Mouse (Mus musculus): Measurements from ENCODE around the gene Mustn1. TPM values are rescaled to one million over a fixed set of nuclear protein-coding genes. Genes with fewer than 3 reads are reported as not detected.

The Mustn1 gene
- 0.56 and 0.60 TPM in 2 replicates for polyA plus RNA-seq (2015; fragmentation: Nextera tagmentation; extraction: Ambion mirVana)

- H3K27me3 ChIP-seq, result no peaks in the 10 kb centered on the region
- no peaks in the 10 kb centered on the region for H3K9me3 ChIP-seq (replicated peaks)
- H3K27ac ChIP-seq, result no peak within 1 kb of the TSS
- ATAC-seq (ENCODE audit: low read depth) (no peak), DNase-seq (no peak)
- WGBS (ENCODE audit: insufficient replicate concordance), result 71% methylated on average over 11 of the region's 11 CpGs
- H3K4me3 ChIP-seq (replicated peaks), result no peak within 1 kb of the TSS
- H3K4me2 ChIP-seq, result no peak within 1 kb of the TSS
- no peak within 1 kb of the TSS for H3K9ac ChIP-seq
- H3K36me3 ChIP-seq, result peaks cover 10% of the 10 kb centered on the region
- H3K4me1 ChIP-seq (replicated peaks), result peaks cover 44% of the 10 kb centered on the region
These were observed at the start of gene Mustn1 for GRCm38 (mm10) chr14:30878958-30879571. Gene Mustn1 (plus strand): TSS chr14:30879200.

GRCm38 (mm10) chr14:30837416-30837996, 41.5 kb upstream of the Mustn1 start:
- no peak for DNase-seq
- WGBS (ENCODE audit: insufficient replicate concordance), result 70% methylated on average over 14 of the region's 14 CpGs
- Histone ChIP-seq H3K4me3 (replicated peaks) (no peak overlapping the region), H3K27me3 (no peaks in the 10 kb centered on the region), H3K27ac (no peak overlapping the region), H3K4me2 (no peak overlapping the region), H3K9me3 (replicated peaks) (no peaks in the 10 kb centered on the region), H3K36me3 (peaks cover 16% of the 10 kb centered on the region), H3K9ac (no peak overlapping the region), H3K4me1 (replicated peaks) (0 out of 2 replicates have a peak, but pooled peaks cover 5% of the 10 kb centered on the region)
- ATAC-seq (ENCODE audit: low read depth), result no peak

DNA sequence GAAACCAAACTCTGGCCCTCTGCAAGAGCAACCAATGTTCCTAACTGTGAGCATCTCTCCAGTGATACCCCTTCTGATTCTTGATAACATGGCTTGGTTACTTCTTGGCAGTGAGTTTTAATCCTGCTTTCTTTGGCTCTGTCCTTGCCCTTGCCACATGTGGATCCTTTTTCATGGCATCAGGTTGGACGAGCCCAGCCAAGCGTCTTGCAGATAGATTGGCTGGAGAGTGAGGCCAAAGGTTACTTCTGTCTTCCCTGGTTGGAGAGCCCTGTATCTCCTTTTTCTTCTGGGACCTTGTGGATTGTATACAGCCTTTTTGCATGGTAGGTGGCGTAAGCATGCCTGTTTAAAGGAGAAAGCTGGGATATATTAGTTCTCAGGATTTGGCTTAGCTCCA, 35.3 kb upstream of the Mustn1 start:
- Histone ChIP-seq H3K9ac (no peak overlapping the region), H3K9me3 (replicated peaks) (no peaks in the 10 kb centered on the region), H3K4me2 (no peak overlapping the region), H3K27ac (no peak overlapping the region), H3K27me3 (no peaks in the 10 kb centered on the region), H3K4me3 (replicated peaks) (no peak overlapping the region), H3K36me3 (peaks cover 2% of the 10 kb centered on the region), H3K4me1 (replicated peaks) (no peaks in the 10 kb centered on the region)
- 81% methylated on average over 3 of the region's 3 CpGs for WGBS (ENCODE audit: insufficient replicate concordance)
- DNase-seq (no peak), ATAC-seq (ENCODE audit: low read depth) (no peak)

GRCm38 (mm10) chr14:30850504-30850903, 28.5 kb upstream of the Mustn1 start:
- WGBS (ENCODE audit: insufficient replicate concordance), result 78% methylated on average over 5 of the region's 5 CpGs
- Histone ChIP-seq H3K27me3 (no peaks in the 10 kb centered on the region), H3K4me2 (no peak overlapping the region), H3K4me3 (replicated peaks) (no peak overlapping the region), H3K27ac (no peak overlapping the region), H3K36me3 (no peaks in the 10 kb centered on the region), H3K9me3 (replicated peaks) (no peaks in the 10 kb centered on the region), H3K9ac (no peak overlapping the region), H3K4me1 (replicated peaks) (no peaks in the 10 kb centered on the region)
- no peak for DNase-seq
- no peak for ATAC-seq (ENCODE audit: low read depth)

DNA sequence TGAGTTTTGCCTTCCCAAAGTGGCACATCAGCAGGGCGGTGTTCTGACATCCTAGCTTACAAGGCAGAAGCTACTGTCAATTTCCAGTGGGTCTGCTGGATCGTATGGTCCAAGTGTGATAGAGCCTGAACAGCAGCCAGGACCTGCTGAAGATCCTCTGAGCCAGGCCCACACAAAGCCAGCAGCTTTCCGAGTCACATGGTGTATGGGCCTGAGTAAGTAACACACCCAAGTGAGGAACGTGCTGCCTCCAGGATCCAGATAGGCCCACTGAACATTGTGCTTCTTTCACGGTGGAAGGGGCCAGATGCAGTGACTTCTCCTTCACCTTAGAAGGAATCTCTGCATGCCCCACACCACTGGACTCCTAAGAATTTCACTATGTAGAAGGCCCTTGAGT, 26.7 kb upstream of the Mustn1 start:
- no peaks in the 10 kb centered on the region for H3K36me3 ChIP-seq
- 75% methylated on average over 5 of the region's 5 CpGs for WGBS (ENCODE audit: insufficient replicate concordance)
- no peak overlapping the region for H3K4me2 ChIP-seq
- DNase-seq, result no peak
- H3K27ac ChIP-seq, result no peak overlapping the region
- H3K4me1 ChIP-seq (replicated peaks), result peaks cover 3% of the 10 kb centered on the region; the same call in 1 of the 2 replicates
- H3K9me3 ChIP-seq (replicated peaks), result no peaks in the 10 kb centered on the region
- ATAC-seq (ENCODE audit: low read depth), result no peak
- no peak overlapping the region for H3K4me3 ChIP-seq (replicated peaks)
- no peak overlapping the region for H3K9ac ChIP-seq
- H3K27me3 ChIP-seq, result no peaks in the 10 kb centered on the region

GRCm38 (mm10) chr14:30855316-30855715, 23.7 kb upstream of the Mustn1 start:
- Histone ChIP-seq H3K36me3 (no peaks in the 10 kb centered on the region), H3K9me3 (replicated peaks) (no peaks in the 10 kb centered on the region), H3K27ac (no peak overlapping the region), H3K4me3 (replicated peaks) (no peak overlapping the region), H3K27me3 (no peaks in the 10 kb centered on the region), H3K4me1 (replicated peaks) (peaks cover 6% of the 10 kb centered on the region; the same call in 1 of the 2 replicates), H3K9ac (no peak overlapping the region), H3K4me2 (no peak overlapping the region)
- DNase-seq (no peak), ATAC-seq (ENCODE audit: low read depth) (no peak)
- 79% methylated on average over 3 of the region's 3 CpGs for WGBS (ENCODE audit: insufficient replicate concordance)

DNA sequence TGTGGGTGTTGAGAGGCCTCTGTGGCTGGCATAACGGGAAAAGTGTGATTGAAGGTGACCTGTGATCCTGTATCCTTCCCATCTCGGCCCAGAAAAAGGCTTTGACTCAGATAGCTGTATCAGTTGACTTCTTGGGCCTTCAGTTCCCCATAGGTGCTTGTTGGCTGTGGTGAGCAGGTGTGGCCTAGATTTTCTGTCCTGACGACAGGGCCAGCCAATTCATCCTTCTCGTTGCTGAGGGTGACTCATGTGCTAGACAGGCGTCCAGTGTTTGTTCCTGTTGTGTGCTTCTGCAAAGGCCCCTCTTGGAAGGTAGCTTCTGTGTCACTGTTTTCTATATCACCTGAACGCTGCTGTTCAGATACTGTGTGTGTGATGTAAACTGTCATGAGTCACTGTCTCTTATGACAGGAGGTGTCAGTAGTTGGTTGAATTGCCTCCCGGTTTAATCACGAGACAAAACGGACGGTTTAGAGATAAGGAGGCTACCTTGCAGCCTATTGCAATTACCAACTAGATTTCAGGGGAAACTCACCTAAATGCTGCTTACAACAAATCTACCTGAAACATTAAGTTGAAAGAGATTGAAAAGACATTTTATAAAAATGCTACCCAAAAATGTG, 22.0 kb upstream of the Mustn1 start:
- DNase-seq, result no peak
- Histone ChIP-seq H3K27me3 (no peaks in the 10 kb centered on the region), H3K9me3 (replicated peaks) (no peaks in the 10 kb centered on the region), H3K4me2 (no peak overlapping the region), H3K9ac (no peak overlapping the region), H3K36me3 (no peaks in the 10 kb centered on the region), H3K27ac (no peak overlapping the region), H3K4me3 (replicated peaks) (no peak overlapping the region), H3K4me1 (replicated peaks) (peaks cover 8% of the 10 kb centered on the region)
- no peak for ATAC-seq (ENCODE audit: low read depth)
- 48% methylated on average over 10 of the region's 10 CpGs for WGBS (ENCODE audit: insufficient replicate concordance)

DNA sequence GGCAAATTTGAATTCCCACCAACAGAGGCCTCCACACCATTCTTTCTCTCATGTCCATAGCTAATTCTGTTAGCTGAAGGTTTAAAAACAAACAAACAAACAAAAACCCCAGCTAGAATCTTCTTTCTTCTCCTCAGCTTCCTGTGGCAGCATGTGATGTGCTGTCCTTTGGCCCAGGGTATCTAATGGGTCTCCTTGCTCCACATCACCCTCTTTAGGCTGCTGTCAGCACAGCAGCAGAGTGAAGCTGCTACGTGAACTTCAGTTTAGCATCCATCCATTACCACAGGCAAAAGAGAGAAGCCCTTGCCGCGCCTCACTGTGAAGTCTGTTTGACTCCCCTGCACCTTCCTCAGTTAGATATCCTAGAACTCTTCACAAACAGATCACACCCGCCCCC, 21.0 kb upstream of the Mustn1 start:
- Histone ChIP-seq H3K27ac (no peak overlapping the region), H3K4me3 (replicated peaks) (no peak overlapping the region), H3K4me2 (no peak overlapping the region), H3K9me3 (replicated peaks) (no peaks in the 10 kb centered on the region), H3K27me3 (no peaks in the 10 kb centered on the region), H3K36me3 (no peaks in the 10 kb centered on the region), H3K4me1 (replicated peaks) (peaks cover 13% of the 10 kb centered on the region), H3K9ac (no peak overlapping the region)
- 57% methylated on average over 4 of the region's 4 CpGs for WGBS (ENCODE audit: insufficient replicate concordance)
- DNase-seq, result no peak
- ATAC-seq (ENCODE audit: low read depth), result no peak

- Histone ChIP-seq H3K4me3 (replicated peaks) (no peak overlapping the region), H3K9me3 (replicated peaks) (no peaks in the 10 kb centered on the region), H3K4me2 (peak overlapping the region; percentile 23), H3K9ac (no peak overlapping the region), H3K36me3 (peaks cover 3% of the 10 kb centered on the region; the same call in 1 of the 2 replicates), H3K27ac (0 out of 2 replicates have a peak overlapping the region, but pooled peaks have one; percentile 48), H3K4me1 (replicated peaks) (peaks cover 13% of the 10 kb centered on the region), H3K27me3 (no peaks in the 10 kb centered on the region)
- 63% methylated on average over 16 of the region's 16 CpGs for WGBS (ENCODE audit: insufficient replicate concordance)
- no peak for DNase-seq
- peak; percentile 59 for ATAC-seq (ENCODE audit: low read depth)
These were observed 17.4 kb upstream of the Mustn1 start for GRCm38 (mm10) chr14:30861421-30862125.

DNA sequence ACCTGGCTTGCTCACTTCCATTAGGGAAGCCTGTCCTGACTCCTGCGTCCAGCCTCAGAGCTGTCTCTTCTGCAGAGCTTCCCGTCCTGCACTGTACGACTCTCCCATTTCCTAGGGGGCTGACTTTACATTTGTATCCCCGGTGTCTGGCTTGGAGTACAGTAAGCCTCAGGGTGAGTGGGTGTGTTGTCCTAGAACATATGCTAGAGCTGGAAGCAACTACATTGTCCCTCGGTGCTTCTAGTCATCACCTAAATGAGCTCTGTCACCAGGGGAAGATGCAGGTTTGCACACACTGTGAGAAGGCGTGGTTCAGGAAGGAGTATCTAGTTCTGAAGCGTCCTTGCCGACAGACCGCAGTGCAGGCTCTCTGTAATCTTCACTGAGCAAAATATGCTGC, 16.6 kb upstream of the Mustn1 start:
- H3K36me3 ChIP-seq, result peaks cover 4% of the 10 kb centered on the region; the same call in 1 of the 2 replicates
- no peaks in the 10 kb centered on the region for H3K27me3 ChIP-seq
- 0 out of 2 replicates have a peak, but pooled peaks have one; percentile 16 for ATAC-seq (ENCODE audit: low read depth)
- H3K27ac ChIP-seq, result 0 out of 2 replicates have a peak overlapping the region, but pooled peaks have one; percentile 9
- no peak overlapping the region for H3K4me3 ChIP-seq (replicated peaks)
- no peaks in the 10 kb centered on the region for H3K9me3 ChIP-seq (replicated peaks)
- H3K4me1 ChIP-seq (replicated peaks), result peaks cover 10% of the 10 kb centered on the region
- WGBS (ENCODE audit: insufficient replicate concordance), result 77% methylated on average over 9 of the region's 9 CpGs
- H3K9ac ChIP-seq, result no peak overlapping the region
- H3K4me2 ChIP-seq, result no peak overlapping the region
- DNase-seq, result no peak

- H3K9ac ChIP-seq, result no peak overlapping the region
- no peak overlapping the region for H3K27ac ChIP-seq
- H3K4me2 ChIP-seq, result no peak overlapping the region
- H3K27me3 ChIP-seq, result no peaks in the 10 kb centered on the region
- peaks cover 24% of the 10 kb centered on the region for H3K4me1 ChIP-seq (replicated peaks)
- peaks cover 4% of the 10 kb centered on the region; the same call in 1 of the 2 replicates for H3K36me3 ChIP-seq
- WGBS (ENCODE audit: insufficient replicate concordance), result 57% methylated on average over 3 of the region's 3 CpGs
- ATAC-seq (ENCODE audit: low read depth), result no peak
- H3K4me3 ChIP-seq (replicated peaks), result no peak overlapping the region
- DNase-seq, result no peak
- H3K9me3 ChIP-seq (replicated peaks), result no peaks in the 10 kb centered on the region
These were observed 13.7 kb upstream of the Mustn1 start for GRCm38 (mm10) chr14:30865311-30865710.
